Mouse (Mus musculus): ENCODE data around the gene Col1a2.

The Col1a2 gene

GRCm38 (mm10) chr6:4504603-4505131, at the start of gene Col1a2:
Gene Col1a2, plus strand, starts transcription at chr6:4504814.
- no peak for DNase-seq

GRCm38 (mm10) chr6:4455518-4455917, 49.1 kb upstream of the Col1a2 start:
- no peak for DNase-seq

GRCm38 (mm10) chr6:4455961-4456617, 48.5 kb upstream of the Col1a2 start:
- DNase-seq, result no peak

- no peak for DNase-seq
Measured at GRCm38 (mm10) chr6:4456691-4457447, 47.7 kb upstream of the Col1a2 start.

GRCm38 (mm10) chr6:4457555-4457996, 47.0 kb upstream of the Col1a2 start:
- DNase-seq, result no peak

GRCm38 (mm10) chr6:4465320-4465719, 39.3 kb upstream of the Col1a2 start:
- DNase-seq, result no peak

- no peak for DNase-seq
Measured at GRCm38 (mm10) chr6:4483577-4483936, 21.1 kb upstream of the Col1a2 start.

GRCm38 (mm10) chr6:4483937-4484601, 20.5 kb upstream of the Col1a2 start:
- DNase-seq, result no peak

GRCm38 (mm10) chr6:4488349-4488748, 16.3 kb upstream of the Col1a2 start:
- no peak for DNase-seq

GRCm38 (mm10) chr6:4488966-4489365, 15.6 kb upstream of the Col1a2 start:
- no peak for DNase-seq

GRCm38 (mm10) chr6:4489366-4490245, 15.0 kb upstream of the Col1a2 start:
- no peak for DNase-seq

GRCm38 (mm10) chr6:4493666-4494065, 10.9 kb upstream of the Col1a2 start:
- no peak for DNase-seq

- DNase-seq, result no peak
Measured at GRCm38 (mm10) chr6:4496428-4496827, 8.2 kb upstream of the Col1a2 start.

GRCm38 (mm10) chr6:4503106-4503505, 1.5 kb upstream of the Col1a2 start:
- no peak for DNase-seq

- no peak for DNase-seq
Measured at GRCm38 (mm10) chr6:4505158-4505997, 764 bp downstream of the Col1a2 start.

- DNase-seq, result no peak
Measured at GRCm38 (mm10) chr6:4506106-4506505, 1.5 kb downstream of the Col1a2 start.

- no peak for DNase-seq
Measured at GRCm38 (mm10) chr6:4506791-4507190, 2.2 kb downstream of the Col1a2 start.

GRCm38 (mm10) chr6:4507323-4507722, 2.7 kb downstream of the Col1a2 start:
- no peak for DNase-seq

GRCm38 (mm10) chr6:4508279-4508678, 3.7 kb downstream of the Col1a2 start:
- DNase-seq, result no peak

GRCm38 (mm10) chr6:4509395-4509794, 4.8 kb downstream of the Col1a2 start:
- DNase-seq, result no peak

- no peak for DNase-seq
Measured at GRCm38 (mm10) chr6:4514671-4515070, 10.1 kb downstream of the Col1a2 start.

- DNase-seq, result no peak
Measured at GRCm38 (mm10) chr6:4521031-4521430, 16.4 kb downstream of the Col1a2 start.
